ENCODE assay signal across 22 mouse cellular contexts in genomic region chr12:82326438-82326837, GRCm38 (mm10).
DNase-seq lines count a peak whose midpoint lies in the region; ATAC-seq and TF ChIP-seq lines count a peak whose summit lies in the region.
"Had no signal": no experiment of that assay in that cellular context is flagged by ENCODE, and none has a peak within 500 bp of the region (broad histone marks: within the 10 kb centered on the region; RNA-seq: fewer than 3 reads in every experiment).

No protein-coding gene starts in this region.

- TF ChIP-seq POLR2A in brain, embryonic 14.5 days (IDR thresholded peaks at IDR 0.05; ENCODE audit: borderline replicate concordance, extremely low read depth, insufficient read depth, insufficient read length, poor library complexity, severe bottlenecking): no peak
- no peak for TF ChIP-seq POLR2A in kidney, adult 2 months (IDR thresholded peaks at IDR 0.05; ENCODE audit: low read depth, low read length)

- H3K9me3 ChIP-seq in kidney, embryonic 14.5 days (ENCODE audit: control insufficient read depth, low read length): no peaks in the 10 kb centered on the region
- H3K9me3 ChIP-seq: G1E; intestine, embryonic 15.5 days; kidney, embryonic 15.5 days; lung, embryonic 15.5 days; neural tube, embryonic 13.5 days had no signal

- H3K36me3 ChIP-seq in kidney, adult 2 months (ENCODE audit: control insufficient read depth, insufficient read depth, low read length): no peaks in the 10 kb centered on the region
- no peaks in the 10 kb centered on the region for H3K36me3 ChIP-seq in kidney, embryonic 14.5 days (ENCODE audit: control insufficient read depth, insufficient read depth, low read length)
- H3K36me3 ChIP-seq: intestine, embryonic 15.5 days; kidney, embryonic 15.5 days; lung, embryonic 15.5 days; neural tube, embryonic 13.5 days had no signal

- no peak for TF ChIP-seq CTCF in brain, embryonic 14.5 days (IDR thresholded peaks at IDR 0.05; ENCODE audit: borderline replicate concordance, extremely low read depth, insufficient read depth, insufficient read length)
- TF ChIP-seq CTCF in kidney, adult 2 months (conservative IDR thresholded peaks at IDR 0.05; ENCODE audit: insufficient read depth, insufficient read length, low read depth, low read length): no peak

- H3K4me2 ChIP-seq in kidney, embryonic 14.5 days (replicated peaks; ENCODE audit: low read depth, low read length): no peak overlapping the region
- H3K4me2 ChIP-seq: hindbrain, embryonic 14.5 days; intestine, embryonic 15.5 days; kidney, embryonic 15.5 days; lung, embryonic 15.5 days; neural tube, embryonic 13.5 days had no signal

- peak; percentile 50 for DNase-seq in CD4-positive helper T cell, adult 2 months (ENCODE audit: low read depth, low spot score)
- peak; percentile 53 for DNase-seq in CD4-positive, CD25-positive, alpha-beta regulatory T cell, adult 2 months (ENCODE audit: low read depth, low spot score)
- peak; percentile 38 for DNase-seq in brain, embryonic 14.5 days (ENCODE audit: low read depth)
- peak; percentile 23 for DNase-seq in retina, embryonic 14.5 days (ENCODE audit: low spot score)
- no peak for DNase-seq in kidney, adult 2 months
- no peak for DNase-seq in spleen, postnatal 36 days (ENCODE audit: low spot score in 2 of 2)
- DNase-seq: adrenal gland, postnatal 14 days; cerebellum, adult 9-10 months; gastrocnemius, adult 2 months; heart, postnatal 4 days; lung, postnatal 36 days; midbrain, embryonic 14.5 days; thymus, postnatal 25 days had no signal

- no peak for ATAC-seq in kidney, embryonic 14.5 days (ENCODE audit: low FRiP score, low TSS enrichment)
- ATAC-seq: intestine, embryonic 15.5 days had no signal

- H3K4me3 ChIP-seq in kidney, adult 2 months (ENCODE audit: insufficient read depth, low read depth, low read length): no peak overlapping the region
- H3K4me3 ChIP-seq in kidney, embryonic 14.5 days (ENCODE audit: low read length): no peak overlapping the region
- H3K4me3 ChIP-seq: gastrocnemius, adult 2 months; intestine, embryonic 15.5 days; kidney, embryonic 15.5 days; left cerebral cortex, adult 2 months; lung, embryonic 15.5 days; neural tube, embryonic 13.5 days had no signal

- H3K9ac ChIP-seq in kidney, embryonic 14.5 days (ENCODE audit: low read depth, low read length): no peak overlapping the region
- H3K9ac ChIP-seq: hindbrain, embryonic 14.5 days; intestine, embryonic 15.5 days; kidney, embryonic 15.5 days; liver, embryonic 14.5 days; lung, embryonic 15.5 days; neural tube, embryonic 13.5 days had no signal

- H3K27ac ChIP-seq in kidney, adult 2 months (ENCODE audit: insufficient read depth, low read depth, low read length): no peak overlapping the region
- no peak overlapping the region for H3K27ac ChIP-seq in kidney, embryonic 14.5 days (ENCODE audit: low read depth, low read length)
- H3K27ac ChIP-seq: gastrocnemius, adult 2 months; hindbrain, embryonic 14.5 days; intestine, embryonic 15.5 days; kidney, embryonic 15.5 days; left cerebral cortex, adult 2 months; liver, embryonic 14.5 days; lung, embryonic 15.5 days; neural tube, embryonic 13.5 days had no signal

- no peaks in the 10 kb centered on the region for H3K27me3 ChIP-seq in kidney, adult 2 months (replicated peaks; ENCODE audit: control insufficient read depth, insufficient read depth, low read length)
- H3K27me3 ChIP-seq in kidney, embryonic 14.5 days (ENCODE audit: control insufficient read depth, insufficient read depth, low read length): no peaks in the 10 kb centered on the region
- H3K27me3 ChIP-seq: intestine, embryonic 15.5 days; kidney, embryonic 15.5 days; lung, embryonic 15.5 days; neural tube, embryonic 13.5 days had no signal

- 70% methylated on average over 8 of the region's 8 CpGs for WGBS in kidney, adult 2 months
- 75% methylated on average over 8 of the region's 8 CpGs for WGBS in kidney, embryonic 14.5 days

- H3K4me1 ChIP-seq in kidney, adult 2 months (ENCODE audit: control insufficient read depth, insufficient read depth, low read length): peaks cover 13% of the 10 kb centered on the region; the same call in 1 of the 2 replicates
- no peaks in the 10 kb centered on the region for H3K4me1 ChIP-seq in kidney, embryonic 14.5 days (ENCODE audit: control insufficient read depth, insufficient read depth, low read length)

Comparison
In these comparisons a context has a peak if more than half of its experiments do, and no peak if none do; other contexts are left out.
1. DNase-seq: peak in CD4-positive helper T cell, adult 2 months (single experiment), CD4-positive, CD25-positive, alpha-beta regulatory T cell, adult 2 months (single experiment), brain, embryonic 14.5 days (single experiment) and retina, embryonic 14.5 days (single experiment); none in kidney, adult 2 months (single experiment) and spleen, postnatal 36 days (0 of 2).